Mouse (Mus musculus) heart, postnatal 0 days (tissue): ENCODE measurements at regions not wholly inside any gene's neighbourhood (a gene's known extent, or its start where the extent isn't known, plus 50 kb on each side); places are given as distances from the start of the nearest gene placed in this dataset.

Source experiments
- CTCF ChIP-seq: IDR thresholded peaks from 2 replicates; pipeline ENCODE4 v1.5.1; 2016; ENCODE audit warnings: antibody characterized with exemption, control low read depth, low read depth
- EP300 ChIP-seq: IDR thresholded peaks from 2 replicates; pipeline ENCODE4 v1.6.1; 2016; ENCODE audit warnings: antibody characterized with exemption, low read depth

GRCm38 (mm10) chr4:124465229-124465820 is 145.3 kb downstream of the 3100002H09Rik start:
- TF ChIP-seq EP300 = no peak
- no peak for TF ChIP-seq CTCF
